Mouse (Mus musculus) midbrain, postnatal 0 days (tissue): ENCODE results near the gene Myef2. TPM values are rescaled to one million over a fixed set of nuclear protein-coding genes. Genes with fewer than 3 reads are reported as not detected.

Experiments used
- ATAC-seq: fragments of 200-750 bp; cut with Nextera tagmentation; 2 replicates; pipeline ENCODE4 v1.8.0; 2017; ENCODE audit warnings: moderate number of reproducible peaks, mild to moderate bottlenecking, moderate TSS enrichment, moderate library complexity; ENCODE audit not compliant: low FRiP score
- DNase-seq: peaks from one replicate; pipeline ENCODE4 v3.0.0-alpha.2; 2015; ENCODE audit warnings: low spot score
- H3K27ac ChIP-seq: fragments of 300-500 bp; sonication (generic); 2 replicates; pipeline ENCODE4 v1.5.1; 2014; ENCODE audit warnings: low read depth, mild to moderate bottlenecking, low read length, mixed read lengths
- H3K27me3 ChIP-seq: fragments of 300-500 bp; sonication (generic); 2 replicates; pipeline ENCODE4 v1.6.1; 2014; ENCODE audit warnings: low read length, control low read depth, mixed read lengths; ENCODE audit not compliant: insufficient read depth
- H3K36me3 ChIP-seq: fragments of 300-500 bp; sonication (generic); 2 replicates; pipeline ENCODE4 v1.6.1; 2014; ENCODE audit warnings: low read length, control low read depth, mixed read lengths; ENCODE audit not compliant: insufficient read depth
- H3K4me1 ChIP-seq: fragments of 300-500 bp; sonication (generic); 2 replicates; pipeline ENCODE4 v1.6.1; 2014; ENCODE audit warnings: mild to moderate bottlenecking, control low read depth, antibody characterized with exemption, low read length, mixed read lengths; ENCODE audit not compliant: insufficient read depth
- H3K4me2 ChIP-seq: fragments of 300-500 bp; sonication (generic); 2 replicates; pipeline ENCODE4 v1.6.1; 2014; ENCODE audit warnings: low read depth, mild to moderate bottlenecking, low read length, mixed read lengths; ENCODE audit not compliant: poor library complexity, severe bottlenecking
- H3K4me3 ChIP-seq: fragments of 300-500 bp; sonication (generic); 2 replicates; pipeline ENCODE4 v1.5.1; 2014; ENCODE audit warnings: low read depth, mild to moderate bottlenecking, low read length, moderate library complexity
- H3K9ac ChIP-seq: fragments of 300-500 bp; sonication (generic); replicated peaks from 2 replicates; pipeline ENCODE4 v1.6.1; 2014; ENCODE audit warnings: mild to moderate bottlenecking, low read length, moderate library complexity, mixed read lengths; ENCODE audit not compliant: poor library complexity, severe bottlenecking
- H3K9me3 ChIP-seq: fragments of 300-500 bp; sonication (generic); 2 replicates; pipeline ENCODE4 v1.6.1; 2016; ENCODE audit warnings: low read length, control low read depth
- CTCF ChIP-seq: IDR thresholded peaks from 2 replicates; pipeline ENCODE4 v1.5.1; 2016; ENCODE audit warnings: antibody characterized with exemption, mild to moderate bottlenecking
- WGBS: fragments of 180-500 bp; shearing (Covaris S2); extraction: QIAGEN DNeasy Blood & Tissue Kit; methylation state at CpG from one replicate; pipeline ENCODE4 v1.1.7; 2014; 5-methylcytosine and 5-hydroxymethylcytosine counted together
- polyA plus RNA-seq: library from polyadenylated mRNA; unstranded; fragments of >200 nt; fragmentation: Nextera tagmentation; extraction: Ambion mirVana; gene quantifications from 2 replicates; pipeline ENCODE4 v1.2.1, GENCODE M21; 2015
- total RNA-seq: library from RNA; depleted of rRNA; stranded (reverse); fragments of >200 nt; gene quantifications from 2 replicates; pipeline ENCODE4 v1.2.3, GENCODE M21; 2014

Gene Myef2
- total and polyA plus RNA-seq, 2 experiments from 2014 or later, result 73.0 to 174 TPM

- H3K4me2 ChIP-seq, result peak overlapping the region; percentile 57
- WGBS, result 19% methylated on average over 7 of the region's 7 CpGs
- no peaks in the 10 kb centered on the region for H3K9me3 ChIP-seq
- no peaks in the 10 kb centered on the region for H3K36me3 ChIP-seq
- no peak for TF ChIP-seq CTCF
- peak overlapping the region; percentile 71; the same call in 1 of the 2 replicates for H3K9ac ChIP-seq
- H3K27me3 ChIP-seq, result no peaks in the 10 kb centered on the region
- DNase-seq, result no peak
- H3K27ac ChIP-seq, result peak overlapping the region; percentile 88
- ATAC-seq, result 0 out of 2 replicates have a peak, but pooled peaks have one; percentile 19
- peak overlapping the region; percentile 47 for H3K4me3 ChIP-seq
- no peaks in the 10 kb centered on the region for H3K4me1 ChIP-seq
These were observed 13.4 kb upstream of the Myef2 start for GRCm38 (mm10) chr2:125136846-125137245.

GRCm38 (mm10) chr2:125135903-125136811 is 12.7 kb upstream of the Myef2 start, which contains the start of gene Ctxn2:
TSS of gene Ctxn2 (plus strand) at chr2:125136692.
- peak within 1 kb of the TSS; percentile 71 for H3K9ac ChIP-seq
- no peaks in the 10 kb centered on the region for H3K9me3 ChIP-seq
- no peaks in the 10 kb centered on the region for H3K27me3 ChIP-seq
- ATAC-seq (peak; percentile 86), DNase-seq (peak; percentile 75)
- no peaks in the 10 kb centered on the region for H3K36me3 ChIP-seq
- TF ChIP-seq CTCF, result no peak
- H3K27ac ChIP-seq, result peak within 1 kb of the TSS; percentile 88
- no peaks in the 10 kb centered on the region for H3K4me1 ChIP-seq
- peak within 1 kb of the TSS; percentile 57 for H3K4me2 ChIP-seq
- H3K4me3 ChIP-seq, result peak within 1 kb of the TSS; percentile 47
- WGBS, result 1% methylated on average over 39 of the region's 39 CpGs

GRCm38 (mm10) chr2:125134113-125134512 is 10.7 kb upstream of the Myef2 start:
- no peak overlapping the region for H3K4me2 ChIP-seq
- TF ChIP-seq CTCF, result no peak
- H3K27ac ChIP-seq, result no peak overlapping the region
- H3K4me3 ChIP-seq, result no peak overlapping the region
- no peaks in the 10 kb centered on the region for H3K27me3 ChIP-seq
- no peaks in the 10 kb centered on the region for H3K9me3 ChIP-seq
- no peak for ATAC-seq
- DNase-seq, result no peak
- H3K9ac ChIP-seq, result no peak overlapping the region
- no peaks in the 10 kb centered on the region for H3K4me1 ChIP-seq
- H3K36me3 ChIP-seq, result no peaks in the 10 kb centered on the region
- WGBS, result 22% methylated on average over 4 of the region's 4 CpGs

- no peaks in the 10 kb centered on the region for H3K36me3 ChIP-seq
- no peaks in the 10 kb centered on the region for H3K27me3 ChIP-seq
- H3K4me2 ChIP-seq, result no peak overlapping the region
- 92% methylated on average over 3 of the region's 3 CpGs for WGBS
- DNase-seq, result no peak
- no peaks in the 10 kb centered on the region for H3K4me1 ChIP-seq
- no peak for TF ChIP-seq CTCF
- no peak for ATAC-seq
- no peak overlapping the region for H3K4me3 ChIP-seq
- H3K27ac ChIP-seq, result no peak overlapping the region
- no peaks in the 10 kb centered on the region for H3K9me3 ChIP-seq
- no peak overlapping the region for H3K9ac ChIP-seq
These were observed 3.3 kb upstream of the Myef2 start for GRCm38 (mm10) chr2:125126792-125127191.

GRCm38 (mm10) chr2:125125824-125126223 is 2.4 kb upstream of the Myef2 start:
- Histone ChIP-seq H3K27ac (no peak overlapping the region), H3K9ac (no peak overlapping the region), H3K4me2 (no peak overlapping the region), H3K9me3 (no peaks in the 10 kb centered on the region), H3K36me3 (no peaks in the 10 kb centered on the region), H3K27me3 (no peaks in the 10 kb centered on the region), H3K4me1 (peaks cover 3% of the 10 kb centered on the region), H3K4me3 (no peak overlapping the region)
- DNase-seq, result no peak
- 35% methylated on average over 4 of the region's 4 CpGs for WGBS
- no peak for ATAC-seq
- TF ChIP-seq CTCF, result no peak
